Mouse (Mus musculus) heart, postnatal 36 days (tissue): ENCODE results near the gene Cdca3. TPM values are rescaled to one million over a fixed set of nuclear protein-coding genes. Genes with fewer than 3 reads are reported as not detected.
A peak's percentile ranks its signal among the peaks of the same experiment; 100 is the strongest.
"Not testable (repeated sequence)": the region's sequence is repeated elsewhere in the genome, so short reads cannot be mapped to it uniquely, and the experiment has no call there.

Experiments used
- DNase-seq, 2 experiments: peaks; one replicate each; pipeline ENCODE4 v3.0.0; 2021 to 2022
- intact Hi-C: fragments of 180-260 bp; cut with DNase I; formaldehyde crosslinking; loops from one replicate; pipeline ENCODE4 v1.15.1; 2025
- total RNA-seq, 2 experiments: library from RNA; stranded (reverse); gene quantifications; 2 replicates each; pipeline ENCODE4 v1.2.3; 2021

Cdca3 gene
- total RNA-seq: under 1 TPM; 0.49 to 0.83 TPM

DNA sequence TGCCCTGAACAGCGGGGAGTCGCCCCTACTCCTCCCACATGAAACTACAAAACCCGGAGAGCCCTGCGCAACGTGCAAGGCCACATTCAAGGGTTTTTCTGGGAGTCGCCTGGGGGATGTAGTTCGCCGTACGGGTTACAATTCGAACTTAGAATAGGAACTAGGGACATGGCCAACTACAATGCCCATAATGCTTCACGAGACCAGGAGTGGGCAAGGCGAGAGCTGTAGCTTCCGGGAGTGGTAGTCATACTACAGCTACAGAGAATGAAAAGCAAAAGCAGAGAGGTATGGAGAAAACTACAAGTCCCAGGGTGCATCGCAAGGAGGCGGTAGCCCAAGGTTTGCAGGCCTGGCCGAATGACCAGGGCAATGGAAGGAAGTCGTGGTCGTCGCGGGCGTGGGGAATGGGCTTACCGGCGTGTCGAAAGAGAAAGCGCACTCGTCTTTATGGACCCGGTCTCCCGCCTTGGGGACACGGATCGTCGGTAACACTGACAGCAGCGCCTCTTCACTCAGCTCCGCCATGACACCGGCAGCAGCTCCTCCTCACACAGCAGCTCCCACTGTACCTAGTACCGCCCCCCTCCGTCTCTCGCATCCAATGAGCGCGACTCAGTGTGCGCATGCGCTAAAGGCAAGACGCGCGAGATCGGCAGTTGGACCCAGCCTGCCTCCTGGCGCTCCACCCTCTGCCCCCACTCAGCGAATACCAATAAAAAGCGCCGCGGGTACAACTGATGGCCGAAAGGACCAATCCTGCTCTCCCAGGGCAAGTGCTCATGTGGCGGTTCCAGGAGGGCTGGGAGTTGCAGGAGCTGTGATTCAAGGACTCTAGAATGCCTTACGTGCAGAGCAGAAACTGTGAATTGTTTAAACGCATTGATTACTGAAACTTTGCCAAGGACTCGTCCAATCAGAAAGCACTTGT is at the start of gene Cdca3, which contains the start of gene Usp5:
Gene Cdca3 (plus strand): TSS at position 680 of the 931 bp plus-strand sequence.
Gene Usp5 (minus strand): TSS at position 617 of the 931 bp plus-strand sequence.
- DNase-seq: peak; percentile 94 to 98
- intact Hi-C loops: no loop called here

GRCm38 (mm10) chr6:124779984-124780416 is 49.3 kb upstream of the Cdca3 start:
- no peak for DNase-seq
- intact Hi-C loops: no loop called here

- intact Hi-C loops: no loop called here
- no peak for DNase-seq
These were observed 48.4 kb upstream of the Cdca3 start for GRCm38 (mm10) chr6:124780917-124781316.

GRCm38 (mm10) chr6:124782436-124782835 is 46.9 kb upstream of the Cdca3 start:
- DNase-seq: peak in 1 of 2 experiments; percentile 32
- intact Hi-C loops: no loop called here

GRCm38 (mm10) chr6:124786756-124787420 is 42.5 kb upstream of the Cdca3 start:
- intact Hi-C loops: no loop called here
- DNase-seq: no peak

GRCm38 (mm10) chr6:124787722-124788121 is 41.6 kb upstream of the Cdca3 start:
- DNase-seq: no peak
- intact Hi-C loops: no loop called here

- intact Hi-C loops: no loop called here
- DNase-seq: no peak
These were observed 39.8 kb upstream of the Cdca3 start for GRCm38 (mm10) chr6:124789519-124789918.

- DNase-seq: no peak
- intact Hi-C loops: no loop called here
These were observed 39.2 kb upstream of the Cdca3 start for GRCm38 (mm10) chr6:124790121-124790520.

GRCm38 (mm10) chr6:124791911-124792310 is 37.4 kb upstream of the Cdca3 start:
- intact Hi-C loops: no loop called here

GRCm38 (mm10) chr6:124795781-124796180 is 33.6 kb upstream of the Cdca3 start:
- DNase-seq: no peak
- intact Hi-C loops: loop anchor here (1.0 kb wide), 1 partner anchor 10 kb away; no protein-coding TSS in a partner anchor

More at GRCm38 (mm10) chr6:124791911-124792310, 37.4 kb upstream of the Cdca3 start:
- no peak for DNase-seq

- intact Hi-C loops: no loop called here
- DNase-seq: no peak
These were observed 33.1 kb upstream of the Cdca3 start for GRCm38 (mm10) chr6:124796200-124796599.

DNA sequence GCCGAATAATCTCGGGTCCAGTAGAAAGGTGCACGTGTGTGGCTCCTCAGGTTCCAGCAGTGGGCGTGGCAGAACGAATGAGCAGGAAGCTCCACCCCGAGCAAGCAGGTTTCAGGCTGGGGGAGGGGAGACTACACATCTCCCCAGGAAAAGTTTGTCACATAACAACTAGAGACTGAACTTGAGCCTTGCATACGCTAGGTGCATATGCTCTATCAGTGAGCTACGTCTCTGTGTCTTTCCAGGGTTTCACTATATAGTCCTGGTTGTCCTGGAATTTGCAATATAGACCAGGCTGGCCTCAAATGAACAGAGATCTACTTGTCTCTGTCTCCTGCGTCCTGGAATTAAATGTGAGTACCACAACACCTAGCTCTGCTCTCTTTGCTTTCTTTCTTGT is 26.9 kb upstream of the Cdca3 start:
- intact Hi-C loops, DNase-seq: not testable (repeated sequence)

DNA sequence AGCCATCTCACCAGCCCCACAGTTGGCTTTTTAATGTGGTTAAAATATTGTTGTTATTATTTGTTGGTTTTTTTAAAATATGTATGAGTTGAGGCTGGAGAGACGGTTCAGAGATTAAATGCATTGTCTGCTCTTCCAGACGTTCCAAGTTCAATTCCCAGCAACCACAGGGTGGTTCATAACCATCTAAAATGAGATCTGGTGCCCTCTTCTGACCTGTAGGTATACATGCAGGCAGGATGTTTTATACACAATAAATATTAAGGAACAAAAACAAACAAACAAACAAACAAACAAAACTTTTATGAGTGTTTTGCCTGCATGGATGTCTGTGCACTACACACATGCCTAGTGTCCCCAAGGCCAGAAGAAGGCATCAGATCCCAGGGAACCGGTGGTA is 26.3 kb upstream of the Cdca3 start:
- intact Hi-C loops: no loop called here
- DNase-seq: no peak

DNA sequence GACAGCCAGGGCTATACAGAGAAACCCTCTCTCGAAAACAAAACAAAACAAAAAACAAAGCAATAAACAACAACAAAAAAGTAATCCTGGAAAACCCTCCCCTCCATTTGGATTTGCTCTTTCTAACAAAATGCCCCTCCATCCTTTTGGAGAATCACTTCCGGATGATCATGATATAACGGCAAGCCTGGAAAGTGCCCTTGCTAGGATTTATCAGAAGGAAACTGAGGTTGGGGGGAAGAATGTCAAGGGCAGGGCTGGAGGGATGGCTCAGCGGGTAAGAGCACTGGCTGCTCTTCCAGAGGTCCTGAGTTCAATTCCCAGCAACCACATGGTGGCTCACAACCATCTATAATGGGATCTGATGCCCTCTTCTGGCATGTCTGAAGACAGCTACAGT is 25.7 kb upstream of the Cdca3 start:
- intact Hi-C loops: loop anchor here (2.0 kb wide), 1 partner anchor 47 kb away; the partner anchor contains the start of genes Atn1 and Gm45234
- not testable (repeated sequence) for DNase-seq

DNA sequence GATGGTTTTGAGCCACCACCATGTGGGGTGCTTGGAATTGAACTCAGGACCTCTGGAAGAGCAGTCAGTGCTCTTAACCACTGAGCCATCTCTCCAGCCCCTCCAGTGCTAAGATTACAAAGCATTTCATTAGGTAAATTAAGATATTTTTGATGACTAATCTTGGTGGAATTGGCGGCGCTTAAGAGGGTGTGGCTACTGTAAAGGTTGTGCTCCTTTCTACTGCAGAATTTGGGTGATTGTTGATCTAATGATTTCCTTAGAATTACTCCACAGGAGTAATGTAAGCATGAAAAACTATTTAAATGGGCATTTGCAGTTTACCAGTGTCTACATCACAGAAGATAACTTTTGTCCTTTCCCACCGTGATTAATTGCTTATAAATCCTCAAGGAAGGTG is 25.0 kb upstream of the Cdca3 start:
- intact Hi-C loops: loop anchor here (2.0 kb wide), 1 partner anchor 48 kb away; the partner anchor contains the start of genes Atn1 and Gm45234
- DNase-seq: no peak

GRCm38 (mm10) chr6:124805341-124806321 is 23.7 kb upstream of the Cdca3 start:
- intact Hi-C loops: loop anchor here (1.0 to 5.0 kb wide), 3 partner anchors 10 to 103 kb away; partner anchors contain the start of genes Atn1 and Gm45234
- peak; percentile 94 to 95 for DNase-seq

- DNase-seq: no peak
- intact Hi-C loops: loop anchor here (5.0 kb wide), 1 partner anchor 104 kb away; no protein-coding TSS in a partner anchor
These were observed 22.8 kb upstream of the Cdca3 start for GRCm38 (mm10) chr6:124806446-124807140.

DNA sequence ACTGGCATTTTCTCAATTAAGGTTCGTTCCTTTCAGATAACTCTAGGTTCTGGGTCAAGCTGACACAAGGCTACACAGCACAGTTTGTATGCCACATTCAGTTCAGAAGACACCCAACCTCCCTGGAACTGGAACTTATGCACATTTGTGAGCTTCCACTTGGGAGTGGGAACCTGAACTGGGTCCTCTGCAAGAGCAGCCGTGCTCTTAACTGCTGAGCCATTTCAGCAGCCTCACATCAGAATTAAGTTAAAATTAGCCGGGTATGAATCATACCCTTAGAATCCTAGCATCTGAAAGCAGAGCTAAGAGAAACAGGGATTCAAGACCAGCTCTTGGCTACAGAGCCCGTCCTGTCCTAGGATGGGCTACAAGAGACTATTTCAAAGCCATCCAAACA is 22.0 kb upstream of the Cdca3 start:
- intact Hi-C loops: loop anchor here (5.0 kb wide), 1 partner anchor 105 kb away; no protein-coding TSS in a partner anchor
- DNase-seq: no peak

DNA sequence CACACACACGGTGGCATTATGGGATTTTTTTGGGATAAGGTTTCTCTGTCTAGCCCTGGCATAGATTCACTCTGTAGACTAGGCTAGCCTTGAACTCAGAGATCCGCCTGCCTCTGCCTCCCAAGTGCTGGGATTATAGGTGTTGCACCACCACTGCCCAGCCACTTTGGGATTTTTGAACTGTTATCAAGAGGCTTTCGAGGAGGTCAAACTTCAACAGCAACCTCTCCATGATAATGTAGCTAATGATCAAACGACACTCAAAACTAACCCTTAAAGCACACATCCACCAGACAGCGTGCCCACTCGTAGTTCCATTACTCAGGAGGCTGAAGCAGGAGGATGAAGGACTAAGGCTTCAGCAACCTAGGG is 21.4 kb upstream of the Cdca3 start:
- intact Hi-C loops: loop anchor here (5.0 kb wide), 1 partner anchor 106 kb away; no protein-coding TSS in a partner anchor
- no peak for DNase-seq
